Mouse (Mus musculus) cerebellum, adult 2 months (tissue): ENCODE results near the gene Msi2.

ENCODE experiments used
- CTCF ChIP-seq: fragments of 200-500 bp; IDR thresholded peaks from 2 replicates; pipeline ENCODE4 v1.5.1; 2011; ENCODE audit warnings: low read depth, mild to moderate bottlenecking, control low read depth, low read length, moderate library complexity, borderline replicate concordance; ENCODE audit not compliant: insufficient read depth
- POLR2A ChIP-seq: fragments of 200-500 bp; IDR thresholded peaks from 2 replicates; pipeline ENCODE4 v1.6.1; 2011; ENCODE audit warnings: low read length, control low read depth, borderline replicate concordance; ENCODE audit not compliant: insufficient read depth

- TF ChIP-seq CTCF (no peak), POLR2A (no peak)
These were observed 92.3 kb downstream of the Msi2 start for GRCm38 (mm10) chr11:88626061-88626460.
